Mouse (Mus musculus) lung, adult 2 months (tissue): ENCODE measurements around the gene Gpx4.

Source experiments
- CTCF ChIP-seq: fragments of 200-500 bp; IDR thresholded peaks from 2 replicates; pipeline ENCODE4 v1.5.1; 2011; ENCODE audit warnings: mild to moderate bottlenecking, low read length, control low read depth; ENCODE audit not compliant: insufficient read depth
- POLR2A ChIP-seq: fragments of 200-500 bp; IDR thresholded peaks from 2 replicates; pipeline ENCODE4 v1.6.1; 2011; ENCODE audit warnings: low read depth, mild to moderate bottlenecking, control low read depth, low read length, borderline replicate concordance; ENCODE audit errors: extremely low read depth

DNA sequence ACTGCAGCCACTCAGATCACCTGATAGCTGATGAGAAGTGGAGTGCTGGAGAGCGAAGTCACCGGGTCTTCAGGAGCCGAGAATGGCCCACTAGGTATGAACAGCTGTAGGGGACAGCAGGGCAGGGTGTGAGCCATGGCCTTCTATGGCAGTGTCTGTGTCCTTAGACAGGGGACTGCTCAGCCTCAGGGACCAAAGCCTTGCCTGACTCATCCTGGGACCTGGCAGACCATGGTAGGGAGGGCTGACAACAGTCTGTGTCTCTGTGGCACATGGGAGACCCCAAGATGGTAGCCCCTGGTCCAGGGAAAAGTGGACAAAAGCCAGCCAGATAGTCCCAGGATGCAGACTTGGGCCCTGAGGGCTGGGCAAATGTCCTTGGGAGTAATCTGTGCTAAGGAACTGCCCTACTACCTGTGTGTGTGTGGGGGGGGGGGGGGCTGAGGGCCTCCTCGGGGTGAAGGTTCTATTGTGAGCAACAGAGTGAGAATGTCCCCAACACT is 23.0 kb downstream of the Gpx4 start:
- TF ChIP-seq CTCF (no peak), POLR2A (no peak)
